Mouse (Mus musculus) lung, postnatal 10 days (tissue): ENCODE data around the gene Hmgcl.

Experiments used
- DNase-seq: peaks from one replicate; pipeline ENCODE4 v3.0.0; 2021

Hmgcl gene

DNA sequence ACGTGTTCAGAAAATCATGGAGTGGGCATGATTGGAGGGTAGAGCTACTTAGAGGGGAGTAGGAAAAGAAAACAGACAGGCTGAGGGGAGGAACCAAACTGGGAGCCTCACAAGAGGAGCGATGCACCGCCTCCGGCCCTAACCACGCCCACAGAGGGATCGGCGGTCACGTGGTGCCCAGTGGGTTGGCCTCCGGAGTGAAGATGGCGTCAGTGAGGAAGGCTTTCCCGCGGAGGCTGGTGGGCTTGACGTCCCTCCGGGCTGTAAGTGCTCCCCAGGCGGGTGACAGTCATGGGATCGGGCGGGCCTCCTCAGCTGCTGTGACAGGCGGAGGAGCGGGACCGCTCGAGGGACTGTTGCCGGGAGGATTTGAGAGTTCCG is at the start of gene Hmgcl:
Gene Hmgcl, plus strand, starts transcription at position 171 of the 381 bp plus-strand sequence.
- peak; percentile 99 for DNase-seq

DNA sequence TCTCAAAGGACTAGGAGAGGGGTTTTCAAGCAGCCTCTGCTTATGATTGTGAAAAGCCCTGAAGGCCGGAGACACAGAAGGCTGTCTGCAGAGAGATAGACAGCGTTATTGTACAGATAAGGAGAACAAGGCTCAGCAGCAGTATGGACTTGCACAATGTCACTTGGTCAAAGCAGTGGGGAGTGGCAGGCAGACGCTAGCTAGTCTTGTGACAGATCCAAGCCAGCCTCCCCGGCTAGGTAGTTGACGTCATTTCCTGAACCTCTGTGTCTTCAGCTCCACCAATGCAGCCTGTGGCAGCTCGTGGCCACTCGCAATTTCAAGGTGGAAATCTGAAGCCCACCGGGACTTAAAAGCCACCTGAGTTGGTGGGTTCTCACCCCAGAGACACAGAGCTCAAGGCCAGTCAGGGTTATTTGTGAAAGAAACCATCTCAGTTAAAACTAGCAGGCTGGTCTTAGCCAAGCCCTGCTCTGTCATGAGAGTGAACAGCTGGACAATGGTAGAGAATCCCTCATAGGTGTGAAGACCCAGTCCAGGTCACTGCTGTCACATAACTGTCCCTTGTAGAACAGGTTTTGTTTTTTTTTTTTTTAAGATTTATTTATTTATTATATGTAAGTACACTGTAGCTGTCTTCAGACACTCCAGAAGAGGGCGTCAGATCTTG is 47.7 kb upstream of the Hmgcl start:
- no peak for DNase-seq

DNA sequence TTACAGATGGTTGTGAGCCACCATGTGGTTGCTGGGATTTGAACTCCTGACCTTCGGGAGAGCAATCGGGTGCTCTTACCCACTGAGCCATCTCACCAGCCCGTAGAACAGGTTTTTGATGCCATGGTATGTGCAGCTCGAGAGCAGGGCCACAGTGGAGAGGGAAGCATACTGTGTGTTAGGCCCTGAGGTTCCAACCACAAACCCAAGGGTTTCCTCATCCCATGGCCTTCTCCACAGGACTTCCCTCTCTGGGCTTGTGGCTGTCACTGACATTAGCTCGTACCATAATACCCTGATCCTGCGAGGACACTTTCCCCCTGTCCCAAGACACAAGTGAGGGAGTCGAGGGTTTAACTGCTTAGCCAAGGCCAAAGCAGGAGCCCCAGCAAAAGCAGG is 47.2 kb upstream of the Hmgcl start:
- no peak for DNase-seq

DNA sequence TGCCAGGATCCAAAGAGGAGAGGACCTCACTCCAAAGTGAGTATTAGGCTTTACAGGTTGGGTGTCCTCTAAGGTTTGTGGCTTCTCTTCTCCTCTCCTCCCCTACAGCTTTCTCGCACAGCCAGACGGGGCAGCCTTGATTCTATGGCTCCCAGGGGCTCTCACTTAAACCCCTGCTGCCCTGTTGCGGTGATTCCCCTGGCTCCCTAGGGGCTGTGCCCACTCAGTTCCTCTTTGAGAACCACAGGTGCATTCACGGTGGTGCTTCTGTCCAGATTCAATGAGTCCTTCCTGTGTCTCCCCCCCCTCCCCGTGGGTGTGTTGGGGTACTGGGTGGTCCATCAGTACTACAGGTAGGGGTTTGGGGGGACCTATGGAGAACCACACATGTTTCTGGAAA is 46.2 kb upstream of the Hmgcl start:
- DNase-seq: no peak

DNA sequence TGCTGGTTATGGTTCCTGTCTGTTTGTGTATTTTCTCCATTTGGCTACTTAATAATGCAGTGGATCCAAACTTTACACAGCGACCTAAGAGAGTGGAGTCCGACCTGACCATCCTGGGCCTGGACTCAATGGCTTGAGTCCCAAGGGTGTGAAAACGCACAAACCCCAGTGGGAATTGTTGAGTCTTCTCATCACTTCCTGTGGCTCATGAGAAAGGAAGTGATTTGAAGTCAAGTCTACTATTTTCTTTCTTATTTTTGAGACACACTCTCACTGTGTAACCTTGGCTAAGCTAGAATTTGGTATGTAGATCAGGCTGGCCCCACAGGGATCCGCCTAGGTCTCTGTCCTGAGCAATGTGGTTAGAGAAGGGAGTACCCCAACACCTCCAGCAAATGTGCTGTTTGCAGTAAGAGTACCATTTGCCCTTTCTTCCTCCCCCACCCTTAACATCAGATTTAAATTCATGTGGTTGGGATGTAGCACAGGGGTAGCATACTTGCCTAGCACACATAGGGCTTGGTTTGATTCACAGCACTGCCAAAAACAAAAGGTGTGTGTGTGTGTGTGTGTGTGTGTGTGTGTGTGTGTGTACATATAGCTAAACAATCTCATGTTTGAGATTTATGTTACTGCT is 43.5 kb upstream of the Hmgcl start:
- no peak for DNase-seq

DNA sequence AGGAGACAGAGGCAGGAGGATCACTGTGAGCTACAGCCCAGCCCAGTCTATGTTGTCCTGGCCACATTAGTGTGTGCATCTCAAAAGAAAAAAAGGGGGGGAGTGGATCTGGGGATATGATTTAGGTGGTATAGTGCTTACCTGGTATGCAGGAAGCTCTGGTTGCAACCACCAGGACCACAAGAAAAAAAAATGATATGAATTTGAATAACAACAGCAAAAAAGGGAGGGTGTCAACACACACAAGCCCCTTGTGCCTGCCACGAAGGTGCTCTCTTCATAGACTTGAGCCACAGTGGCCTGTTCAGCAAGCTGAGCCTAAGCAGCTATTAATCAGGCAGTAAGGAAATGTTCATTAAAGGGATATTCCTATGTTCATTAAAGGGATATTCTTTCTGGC is 41.4 kb upstream of the Hmgcl start:
- no peak for DNase-seq

DNA sequence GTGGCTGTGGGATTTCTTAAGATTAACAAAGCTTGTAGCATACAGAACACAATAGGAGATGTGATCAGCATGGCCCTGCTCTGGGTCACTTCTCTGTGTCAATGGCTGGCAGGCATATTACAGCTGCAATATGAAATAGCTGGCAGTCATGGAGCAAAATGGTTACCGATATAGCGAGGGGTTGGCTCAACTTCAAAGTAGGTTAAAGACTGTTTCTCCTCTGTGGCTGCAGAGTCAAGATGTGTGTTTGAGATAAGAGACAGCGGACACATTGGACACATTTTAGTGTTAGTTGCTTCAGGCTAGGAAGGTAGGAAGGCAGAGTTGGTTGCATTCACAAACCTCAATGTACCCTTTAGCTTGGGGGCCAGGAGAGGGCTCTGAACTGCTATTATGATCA is 39.6 kb upstream of the Hmgcl start:
- DNase-seq: no peak

DNA sequence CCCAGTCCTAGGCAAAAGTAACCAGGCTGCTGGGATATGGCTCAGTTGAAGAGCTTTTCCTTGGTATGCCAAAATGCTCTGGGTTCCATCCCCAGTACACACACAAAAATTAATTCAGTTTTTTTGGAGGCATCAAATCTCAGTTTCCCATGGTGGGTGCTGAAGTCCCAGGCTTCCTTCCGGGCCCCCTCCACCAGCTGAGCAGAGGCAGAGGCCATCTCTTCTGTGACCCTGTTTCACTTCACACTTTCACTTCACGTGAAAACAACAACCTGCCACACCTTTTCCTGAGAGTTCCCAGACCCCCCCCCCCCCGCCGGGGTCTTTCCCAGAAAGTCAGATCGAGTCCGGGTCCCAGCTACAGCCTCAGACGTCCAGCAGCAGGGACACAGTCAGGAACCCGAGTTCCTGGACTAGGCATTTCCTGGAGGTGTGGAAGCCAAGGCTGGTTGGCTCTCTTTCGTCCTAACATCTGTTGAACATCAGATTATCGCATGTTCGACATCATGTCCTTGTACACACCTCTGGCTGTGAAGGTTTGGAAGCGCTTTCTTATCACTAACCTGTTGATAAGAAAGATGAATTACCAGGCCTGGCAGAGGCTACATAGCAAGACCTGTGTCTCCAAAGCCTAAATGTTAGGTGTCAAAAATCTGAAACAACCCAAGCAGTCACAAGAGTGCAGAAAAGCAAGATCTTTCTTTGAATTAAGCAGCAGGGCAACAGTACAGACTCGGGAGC is 36.8 kb upstream of the Hmgcl start:
- no peak for DNase-seq

DNA sequence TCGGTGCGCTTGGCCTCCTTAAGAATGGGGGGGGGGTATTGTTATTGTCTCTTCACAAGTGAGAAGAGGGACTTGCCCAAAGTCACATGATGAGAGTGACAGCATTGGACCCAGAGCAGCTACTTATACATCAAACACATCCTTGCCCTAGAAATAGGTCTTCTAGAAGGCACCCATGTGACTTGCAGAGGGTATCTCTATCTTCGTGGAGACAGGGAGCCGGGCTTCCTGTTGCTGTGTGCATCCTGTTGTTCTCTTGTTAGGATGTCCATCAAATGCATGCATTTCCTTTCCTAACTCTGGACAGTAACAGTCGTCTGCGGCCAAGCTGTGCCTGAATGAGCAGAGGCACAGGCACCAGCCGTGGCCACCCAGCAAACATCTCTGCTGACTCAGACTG is 34.7 kb upstream of the Hmgcl start:
- DNase-seq: peak; percentile 43

DNA sequence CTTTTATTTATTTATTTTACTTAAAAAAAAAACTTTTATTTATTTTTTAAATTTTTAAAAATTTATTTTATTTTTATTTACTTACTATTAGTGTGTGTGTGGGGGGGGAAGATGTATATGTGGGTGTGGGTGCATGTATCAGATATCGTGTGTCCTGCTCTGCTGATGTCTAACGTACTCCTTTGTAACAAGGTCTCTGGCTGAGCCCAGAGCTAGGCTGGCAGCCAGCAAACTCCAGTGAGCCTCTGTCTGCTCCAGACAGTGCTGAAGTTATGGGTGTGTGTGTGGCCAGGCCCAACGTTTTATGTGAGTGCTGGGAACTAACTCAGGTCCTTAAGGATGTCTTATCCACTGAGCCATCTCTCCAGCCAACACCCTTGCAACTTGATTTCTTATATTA is 34.1 kb upstream of the Hmgcl start:
- DNase-seq: no peak

DNA sequence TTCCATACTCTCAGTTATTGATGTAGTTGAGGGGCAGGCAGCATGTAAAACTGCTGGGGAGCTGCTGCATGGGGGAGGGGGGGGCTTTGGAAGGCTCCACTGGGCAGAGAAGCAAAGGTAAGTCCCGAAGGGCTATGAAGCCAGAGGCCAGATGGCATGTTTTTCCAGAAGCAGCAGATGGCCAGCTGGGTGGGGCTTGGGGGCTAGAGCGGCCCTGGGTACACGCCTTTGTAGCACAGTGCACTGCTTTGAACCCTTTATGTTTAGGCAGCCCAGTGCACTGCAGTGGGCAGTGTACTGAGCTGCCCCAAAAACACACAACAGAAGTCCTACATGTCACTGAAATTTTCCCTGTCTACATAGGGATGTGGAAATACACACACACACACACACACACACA is 33.4 kb upstream of the Hmgcl start:
- no peak for DNase-seq

DNA sequence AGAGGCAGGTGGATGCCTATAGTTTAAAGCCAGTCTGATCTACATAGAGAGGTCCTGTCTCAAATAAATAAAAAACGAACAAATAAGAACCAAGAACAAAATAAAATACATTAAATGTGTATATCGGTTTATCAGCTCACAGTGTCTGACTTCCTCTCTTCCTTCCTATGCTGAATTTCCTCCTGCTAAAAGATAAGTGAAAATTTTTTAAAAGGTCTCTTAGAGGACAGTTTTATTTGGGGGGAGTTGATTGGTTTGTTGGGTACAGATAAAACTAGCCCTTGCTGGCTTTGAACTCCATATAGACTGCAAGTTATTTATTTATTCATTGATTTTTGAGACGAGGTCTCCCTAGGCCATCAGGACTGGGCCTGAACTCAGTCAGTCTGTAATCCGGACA is 32.8 kb upstream of the Hmgcl start:
- DNase-seq: no peak

DNA sequence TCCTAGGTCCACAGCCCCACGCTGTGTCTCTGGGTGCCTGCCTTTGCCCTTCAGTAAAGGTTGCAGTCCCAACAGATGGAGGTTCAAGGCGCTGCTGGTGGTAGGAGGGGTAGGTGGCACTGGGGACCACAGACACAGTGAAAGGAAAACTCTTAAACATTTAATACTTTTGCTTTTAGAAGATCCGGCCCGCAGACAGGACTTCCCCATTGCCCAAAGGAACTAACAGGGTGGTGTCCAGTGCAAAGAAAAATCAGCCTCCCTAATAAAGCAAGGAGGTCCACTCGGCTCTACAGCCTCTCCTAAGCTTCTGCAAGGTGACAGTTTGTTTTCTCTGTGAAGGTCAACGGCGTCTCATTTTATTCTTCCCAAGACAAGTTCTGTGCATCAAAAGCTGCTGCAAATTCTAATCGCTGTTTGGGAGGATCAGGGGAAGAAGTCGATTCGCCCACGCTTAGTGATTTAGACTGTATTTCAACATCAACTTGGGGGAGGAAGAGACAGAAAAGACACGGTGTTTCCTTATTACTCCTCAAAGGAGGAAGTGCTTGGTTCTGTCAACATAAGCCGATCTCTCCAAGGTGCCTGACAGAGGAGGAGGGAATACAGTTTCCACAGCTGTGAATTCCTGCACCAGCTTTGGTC is 27.5 kb upstream of the Hmgcl start:
- no peak for DNase-seq

DNA sequence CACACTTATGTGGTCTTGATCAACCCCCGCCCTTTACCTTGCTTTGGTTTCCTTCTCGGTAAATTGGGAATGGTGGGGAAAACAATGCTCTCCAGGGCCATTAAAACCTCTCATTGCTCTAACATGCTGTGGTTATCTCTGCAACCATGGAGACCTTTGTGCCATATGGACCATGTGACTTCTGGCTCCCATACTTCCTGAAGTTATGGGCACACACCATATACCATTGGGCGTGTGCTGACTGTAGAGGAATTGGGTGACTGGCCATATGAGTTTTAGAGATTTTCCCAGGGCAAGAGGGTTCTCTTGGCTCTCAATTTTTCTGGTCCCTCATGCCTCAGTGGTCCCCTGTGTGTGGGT is 27.0 kb upstream of the Hmgcl start:
- DNase-seq: no peak

DNA sequence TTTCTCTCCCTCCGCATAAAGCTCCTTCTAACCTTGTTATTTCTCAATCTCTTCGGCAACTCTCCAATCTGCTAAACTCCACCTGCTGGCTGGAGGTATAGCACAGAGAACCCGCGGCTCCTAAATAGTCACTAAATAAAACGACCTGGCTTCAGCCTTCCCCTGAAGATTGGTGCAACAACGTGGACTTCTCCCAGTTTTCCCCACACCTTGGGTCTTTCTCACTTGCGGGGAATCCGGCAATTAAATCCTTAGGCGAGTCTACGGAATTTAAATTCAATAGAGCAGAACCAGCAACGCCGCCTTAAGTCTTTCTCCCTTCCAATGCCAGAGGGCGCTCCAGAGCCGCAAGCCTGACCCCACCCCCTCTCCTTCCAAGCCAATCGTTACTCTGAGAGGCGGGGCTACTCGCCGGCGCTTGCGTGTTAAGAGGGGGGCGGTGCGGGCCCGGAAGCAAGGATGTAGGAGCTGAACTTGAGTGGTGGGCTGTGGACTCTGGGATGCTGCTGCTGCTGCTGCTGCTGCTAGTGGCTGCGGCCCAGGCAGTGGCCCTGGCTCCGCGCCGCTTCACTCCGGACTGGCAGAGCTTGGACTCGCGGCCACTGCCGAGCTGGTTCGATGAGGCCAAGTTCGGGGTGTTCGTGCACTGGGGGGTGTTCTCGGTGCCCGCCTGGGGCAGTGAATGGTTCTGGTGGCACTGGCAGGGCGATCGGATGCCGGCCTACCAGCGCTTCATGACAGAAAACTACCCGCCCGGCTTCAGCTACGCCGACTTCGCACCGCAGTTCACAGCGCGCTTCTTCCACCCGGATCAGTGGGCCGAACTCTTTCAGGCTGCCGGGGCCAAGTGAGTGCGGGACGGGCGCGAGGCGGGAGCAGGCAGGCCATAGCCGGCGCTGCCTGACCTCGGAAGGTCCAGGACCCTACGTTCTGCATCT is 25.7 kb upstream of the Hmgcl start, which contains the start of gene Fuca1:
Gene Fuca1, plus strand, starts transcription at position 432 of the 938 bp plus-strand sequence.
- DNase-seq: peak; percentile 98

DNA sequence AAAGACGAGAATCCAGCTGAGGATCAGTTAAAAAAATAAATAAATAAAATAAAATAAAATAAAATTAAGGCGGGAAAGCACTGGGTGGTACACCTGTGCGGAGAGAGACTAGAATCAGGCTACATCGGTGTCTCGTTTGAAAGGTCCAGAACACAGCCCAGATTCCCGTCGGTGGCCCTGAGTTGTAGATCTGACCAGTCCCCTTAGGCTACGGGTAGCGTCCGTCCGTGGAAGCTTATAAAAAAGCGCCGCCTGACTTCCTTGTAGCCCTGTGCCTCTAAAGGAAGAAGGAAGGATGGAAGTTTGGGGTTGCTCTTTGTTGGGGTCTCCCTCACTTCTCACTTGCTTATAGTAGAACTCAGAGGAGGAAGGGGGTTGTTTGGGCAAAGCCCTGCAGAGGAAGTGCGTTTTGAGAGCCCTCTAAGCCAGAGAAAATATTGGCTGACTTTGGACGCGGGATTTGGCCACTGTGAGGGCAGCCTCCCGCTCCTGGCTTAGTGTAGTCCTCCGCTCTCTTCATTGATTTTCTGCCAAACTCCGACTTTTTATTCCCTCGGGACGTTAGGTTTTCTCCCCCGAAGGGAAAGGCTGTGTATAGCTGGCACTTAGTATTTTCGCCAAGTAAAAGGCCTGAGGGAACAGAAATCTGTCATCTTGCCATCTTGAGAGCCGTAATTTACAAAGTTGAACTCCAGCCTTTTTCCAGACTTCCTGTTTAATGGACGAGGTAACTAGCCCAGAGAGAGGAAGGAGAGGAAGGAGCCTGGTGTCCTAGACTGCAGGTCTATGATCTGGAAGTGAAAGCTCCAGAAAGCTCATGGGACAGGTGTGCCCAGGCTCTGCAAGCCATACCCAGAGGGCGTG is 24.8 kb upstream of the Hmgcl start:
- DNase-seq: peak; percentile 28

DNA sequence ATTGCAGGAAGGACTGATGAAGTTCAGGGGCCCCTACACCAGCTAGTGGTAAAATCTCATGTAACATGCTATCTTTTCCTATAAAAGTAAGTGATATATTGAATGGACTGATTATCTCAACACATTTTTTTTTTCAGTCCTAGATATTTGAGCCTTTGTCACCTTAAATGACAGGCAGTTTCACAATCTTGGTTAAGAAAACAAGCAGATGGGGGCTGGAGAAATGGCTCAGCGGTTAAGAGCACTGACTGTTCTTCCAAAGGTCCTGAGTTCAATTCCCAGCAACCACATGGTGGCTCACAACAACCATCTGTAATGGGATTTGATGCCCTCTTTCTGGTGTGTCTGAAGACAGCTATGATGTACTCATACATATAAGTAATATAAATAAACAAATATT is 24.1 kb upstream of the Hmgcl start:
- DNase-seq: no peak

DNA sequence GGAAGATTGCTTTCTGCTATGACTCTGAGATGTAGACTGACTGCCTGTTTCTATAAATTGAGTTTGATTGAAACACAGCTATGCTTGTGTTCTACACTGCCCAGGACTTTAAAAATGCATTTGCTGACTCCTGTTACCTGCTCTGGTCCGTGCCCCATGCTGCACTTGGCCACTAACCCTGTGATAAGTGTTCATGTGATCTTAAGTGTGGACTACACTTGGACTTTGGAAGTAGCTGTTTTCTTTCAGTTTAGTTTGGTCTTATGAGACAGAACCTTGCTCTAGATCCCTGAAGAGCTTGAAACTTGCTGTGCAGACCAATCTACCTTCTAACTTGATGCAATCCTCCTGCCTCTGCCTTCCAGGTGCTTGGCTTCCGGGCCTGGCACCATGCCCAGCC is 21.8 kb upstream of the Hmgcl start:
- no peak for DNase-seq

DNA sequence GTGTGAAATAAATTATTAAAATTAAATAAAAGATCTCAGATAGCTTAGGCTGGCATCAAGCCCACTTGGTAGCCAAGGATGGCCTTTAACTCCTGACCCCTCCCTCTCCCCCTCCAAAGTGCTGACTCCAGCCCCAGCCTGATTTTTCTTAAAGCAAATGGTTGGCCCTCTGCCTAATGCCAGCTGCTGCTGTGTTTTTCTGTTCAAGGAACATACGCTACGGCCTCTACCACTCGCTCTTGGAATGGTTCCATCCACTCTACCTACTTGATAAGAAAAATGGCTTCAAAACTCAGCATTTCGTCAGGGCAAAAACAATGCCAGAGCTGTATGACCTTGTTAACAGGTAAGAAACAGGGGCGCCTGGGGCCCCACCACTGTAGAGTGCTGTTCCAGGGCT is 20.9 kb upstream of the Hmgcl start:
- peak; percentile 30 for DNase-seq

DNA sequence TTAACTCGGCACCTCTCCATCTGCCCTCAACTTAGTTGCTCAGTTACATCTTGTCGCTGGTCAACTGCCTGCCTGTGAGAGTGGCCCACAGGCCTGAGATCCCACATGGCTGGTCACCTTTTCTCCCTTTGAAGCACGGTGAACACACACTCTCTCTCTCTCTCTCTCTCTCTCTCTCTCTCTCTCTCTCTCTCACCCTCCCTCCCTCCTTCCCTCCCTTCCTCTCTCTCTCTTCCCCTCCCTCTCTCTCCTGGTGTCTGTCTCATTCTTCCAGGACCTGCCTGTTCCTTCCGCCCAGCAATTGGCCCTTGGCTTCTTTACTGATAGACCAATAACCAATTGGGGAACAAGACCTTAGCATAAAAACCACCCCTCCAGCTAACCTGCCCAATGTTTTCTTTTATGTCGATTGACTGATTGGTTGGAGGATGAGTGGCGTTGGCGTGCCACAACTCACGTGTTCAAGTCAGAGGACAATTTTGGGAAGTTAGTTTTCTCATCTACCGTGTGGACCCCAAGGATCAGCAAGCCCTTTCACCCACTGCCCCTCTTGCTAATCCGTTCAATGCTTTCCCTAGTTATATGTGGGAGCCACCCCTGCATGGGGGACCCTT is 19.9 kb upstream of the Hmgcl start:
- DNase-seq: no peak

DNA sequence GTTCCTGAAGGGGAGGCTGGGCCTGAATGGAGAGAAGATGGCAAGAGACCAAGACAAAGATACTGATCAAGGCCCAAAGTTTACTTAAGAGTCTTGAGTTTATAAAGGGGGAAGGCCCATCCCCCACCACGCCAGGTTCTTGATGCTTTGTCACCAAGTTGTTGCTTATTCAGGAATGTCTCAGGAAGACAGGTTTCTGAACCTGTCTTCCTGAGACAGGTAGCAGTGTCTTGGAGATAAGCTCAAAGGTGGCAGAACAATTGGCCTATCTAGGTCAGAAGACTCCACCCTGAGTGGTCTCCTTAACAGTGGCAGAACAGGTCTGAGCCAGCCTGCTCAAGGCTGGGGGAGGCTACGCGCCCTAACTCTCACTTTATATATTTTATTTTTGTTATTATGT is 19.4 kb upstream of the Hmgcl start:
- no peak for DNase-seq
